Mouse (Mus musculus) neural tube, embryonic 14.5 days (tissue): ENCODE measurements around the gene Grid1. TPM values are rescaled to one million over a fixed set of nuclear protein-coding genes. Genes with fewer than 3 reads are reported as not detected.

ENCODE experiments used
- ATAC-seq: fragments of 200-750 bp; cut with Nextera tagmentation; 2 replicates; pipeline ENCODE4 v1.8.0; 2017; ENCODE audit warnings: low read depth, mild to moderate bottlenecking, moderate TSS enrichment, moderate library complexity
- H3K27ac ChIP-seq: fragments of 300-500 bp; sonication (generic); 2 replicates; pipeline ENCODE4 v1.5.1; 2014; ENCODE audit warnings: low read depth, mild to moderate bottlenecking, control low read depth, low read length, moderate library complexity, mixed read lengths
- H3K27me3 ChIP-seq: fragments of 300-500 bp; sonication (generic); 2 replicates; pipeline ENCODE4 v1.6.1; 2014; ENCODE audit warnings: low read length; ENCODE audit not compliant: control insufficient read depth, insufficient read depth
- H3K36me3 ChIP-seq: fragments of 300-500 bp; sonication (generic); 2 replicates; pipeline ENCODE4 v1.6.1; 2014; ENCODE audit warnings: low read length, mixed read lengths; ENCODE audit not compliant: control insufficient read depth, insufficient read depth
- H3K4me1 ChIP-seq: fragments of 300-500 bp; sonication (generic); 2 replicates; pipeline ENCODE4 v1.6.1; 2014; ENCODE audit warnings: low read length; ENCODE audit not compliant: control insufficient read depth, insufficient read depth
- H3K4me2 ChIP-seq: fragments of 300-500 bp; sonication (generic); 2 replicates; pipeline ENCODE4 v1.6.1; 2014; ENCODE audit warnings: mild to moderate bottlenecking, low read depth, low read length, control low read depth
- H3K4me3 ChIP-seq: fragments of 300-500 bp; sonication (generic); 2 replicates; pipeline ENCODE4 v1.5.1; 2014; ENCODE audit warnings: low read depth, low read length, control low read depth, mixed read lengths
- H3K9ac ChIP-seq: fragments of 300-500 bp; sonication (generic); replicated peaks from 2 replicates; pipeline ENCODE4 v1.6.1; 2014; ENCODE audit warnings: low read depth, mild to moderate bottlenecking, control low read depth, low read length, mixed read lengths
- H3K9me3 ChIP-seq: fragments of 300-500 bp; sonication (generic); 2 replicates; pipeline ENCODE4 v1.6.1; 2016; ENCODE audit warnings: low read length; ENCODE audit not compliant: control insufficient read depth
- WGBS: fragments of 180-500 bp; shearing (Covaris S2); extraction: QIAGEN DNeasy Blood & Tissue Kit; methylation state at CpG from one replicate; pipeline ENCODE4 v1.1.7; 2014; 5-methylcytosine and 5-hydroxymethylcytosine counted together
- polyA plus RNA-seq: library from polyadenylated mRNA; unstranded; fragments of >200 nt; fragmentation: Nextera tagmentation; extraction: Ambion mirVana; gene quantifications from 2 replicates; pipeline ENCODE4 v1.2.1, GENCODE M21; 2014

Grid1 gene
- polyA plus RNA-seq, 1 experiment from 2014 or later: 7.9 TPM

DNA sequence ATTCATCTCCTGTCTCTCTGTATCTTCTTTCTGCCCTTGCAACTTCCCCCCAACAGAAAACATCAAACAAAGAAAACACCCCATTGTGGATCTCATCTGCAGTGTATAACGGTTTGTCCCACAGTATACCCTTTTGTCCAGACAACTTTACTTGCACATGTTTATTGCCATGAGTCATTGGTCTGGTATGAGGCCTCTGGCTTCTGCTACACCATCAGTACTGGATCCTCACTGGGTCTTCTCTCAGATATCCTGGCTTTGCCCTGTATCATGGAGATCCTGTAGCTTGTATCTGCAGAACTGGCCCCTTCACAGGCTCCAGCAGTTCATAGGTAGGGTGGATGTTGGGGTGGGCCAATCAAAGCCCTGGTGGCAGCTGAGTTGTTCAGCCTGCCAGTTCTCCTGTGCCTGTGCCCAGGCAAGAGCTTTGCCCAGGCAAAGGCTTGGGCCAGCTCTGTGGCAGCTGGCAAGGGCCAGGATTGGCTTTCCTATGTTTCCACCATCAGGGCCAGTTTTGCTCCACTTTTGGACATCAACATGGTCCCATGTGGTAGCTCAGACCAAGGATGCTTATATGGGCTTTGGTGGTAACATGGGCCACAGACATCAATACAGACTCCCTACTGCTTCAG lies 26.4 kb upstream of the Grid1 start:
- WGBS: 54% methylated on average over 1 of the region's 1 CpGs
- Histone ChIP-seq H3K27ac (no peak overlapping the region), H3K27me3 (no peaks in the 10 kb centered on the region), H3K9ac (no peak overlapping the region), H3K4me2 (no peak overlapping the region), H3K36me3 (no peaks in the 10 kb centered on the region), H3K9me3 (no peaks in the 10 kb centered on the region), H3K4me1 (no peaks in the 10 kb centered on the region), H3K4me3 (no peak overlapping the region)
- no peak for ATAC-seq

DNA sequence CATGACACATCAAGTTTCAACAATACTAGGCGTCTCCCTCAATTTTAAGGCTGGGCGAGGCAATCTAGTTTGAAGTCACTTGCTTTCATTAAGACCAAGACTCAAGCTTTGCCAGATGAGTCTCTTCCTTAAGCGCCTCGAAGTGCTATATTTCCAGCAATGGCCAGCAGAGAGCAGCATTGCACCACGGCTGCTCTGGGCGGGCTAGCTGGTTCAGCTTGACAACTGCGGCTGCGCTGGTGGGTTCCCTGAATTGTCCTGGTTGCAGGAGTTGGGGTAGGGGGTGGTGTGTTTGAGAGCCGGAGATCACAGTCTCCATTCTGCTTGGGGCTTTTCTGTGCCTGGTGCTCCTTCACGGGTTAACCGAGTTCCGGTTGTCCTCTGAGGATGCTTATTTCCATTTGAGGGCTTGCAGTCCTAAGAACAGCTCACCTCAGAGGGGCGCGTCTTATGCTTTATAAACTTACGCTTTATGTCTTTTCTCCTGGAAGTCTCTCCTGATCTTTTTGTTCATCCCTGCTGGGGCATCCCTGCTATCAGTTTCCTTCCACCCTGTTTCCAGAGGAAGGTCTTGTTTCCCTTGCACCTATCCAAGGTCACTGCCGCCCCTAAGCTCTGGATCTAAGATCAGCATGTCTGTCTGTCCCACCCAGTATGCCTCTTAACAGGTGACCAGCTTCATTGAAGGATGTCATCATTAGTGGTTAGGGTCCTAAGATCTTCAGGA lies 9.0 kb upstream of the Grid1 start:
- Histone ChIP-seq H3K9ac (no peak overlapping the region), H3K4me3 (0 out of 2 replicates have a peak overlapping the region, but pooled peaks have one; percentile 13), H3K4me1 (peaks cover 2% of the 10 kb centered on the region; the same call in 1 of the 2 replicates), H3K36me3 (no peaks in the 10 kb centered on the region), H3K9me3 (no peaks in the 10 kb centered on the region), H3K4me2 (peak overlapping the region; percentile 40), H3K27ac (no peak overlapping the region), H3K27me3 (no peaks in the 10 kb centered on the region)
- peak; percentile 93 for ATAC-seq
- 20% methylated on average over 16 of the region's 16 CpGs for WGBS

DNA sequence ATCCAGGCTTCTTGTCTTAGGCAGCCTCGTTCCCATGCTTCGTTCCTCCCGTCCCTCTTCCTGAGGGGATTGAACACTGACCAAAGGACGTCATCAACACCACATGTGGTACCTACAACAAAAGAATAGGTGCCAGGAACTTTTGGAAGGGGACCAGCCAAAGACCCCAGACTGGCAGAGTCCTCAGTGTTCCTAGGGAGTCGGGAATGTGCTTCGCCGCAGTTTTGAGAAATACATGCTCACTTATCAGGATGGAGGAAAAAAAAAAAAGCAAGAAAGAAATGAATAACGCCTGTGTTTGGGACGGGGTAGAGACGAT lies 8.5 kb upstream of the Grid1 start:
- peaks cover 2% of the 10 kb centered on the region; the same call in 1 of the 2 replicates for H3K4me1 ChIP-seq
- no peak overlapping the region for H3K9ac ChIP-seq
- no peaks in the 10 kb centered on the region for H3K36me3 ChIP-seq
- H3K4me3 ChIP-seq: no peak overlapping the region
- no peak overlapping the region for H3K27ac ChIP-seq
- no peak overlapping the region for H3K4me2 ChIP-seq
- 73% methylated on average over 10 of the region's 10 CpGs for WGBS
- H3K27me3 ChIP-seq: 0 out of 2 replicates have a peak, but pooled peaks cover 4% of the 10 kb centered on the region
- no peaks in the 10 kb centered on the region for H3K9me3 ChIP-seq
- no peak; the same call in 1 of the 2 replicates for ATAC-seq

DNA sequence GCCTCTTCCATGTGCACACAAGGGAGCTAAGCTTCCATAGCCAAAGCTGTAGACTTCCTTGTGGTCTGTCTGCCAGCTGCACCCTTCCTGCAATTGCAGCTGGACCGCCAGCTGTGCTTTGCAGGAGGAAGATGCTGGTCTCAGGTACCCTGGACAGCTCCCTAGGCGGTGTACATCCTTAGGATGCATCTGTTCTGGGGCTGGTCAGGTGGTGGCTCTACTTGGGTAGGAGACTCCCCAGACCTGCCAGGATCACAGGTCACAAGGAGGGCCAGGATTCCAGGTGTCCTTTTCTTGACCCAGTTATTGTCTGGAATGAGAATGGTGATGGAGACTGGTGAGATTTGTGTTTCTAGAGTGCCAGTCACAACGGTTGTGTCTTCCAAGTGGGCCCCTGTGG lies 3.6 kb upstream of the Grid1 start:
- no peak for ATAC-seq
- Histone ChIP-seq H3K9me3 (no peaks in the 10 kb centered on the region), H3K4me2 (no peak overlapping the region), H3K9ac (no peak overlapping the region), H3K4me1 (no peaks in the 10 kb centered on the region; the same call in 1 of the 2 replicates), H3K36me3 (no peaks in the 10 kb centered on the region), H3K4me3 (no peak overlapping the region), H3K27me3 (peaks cover 25% of the 10 kb centered on the region), H3K27ac (no peak overlapping the region)
- 48% methylated on average over 3 of the region's 3 CpGs for WGBS

DNA sequence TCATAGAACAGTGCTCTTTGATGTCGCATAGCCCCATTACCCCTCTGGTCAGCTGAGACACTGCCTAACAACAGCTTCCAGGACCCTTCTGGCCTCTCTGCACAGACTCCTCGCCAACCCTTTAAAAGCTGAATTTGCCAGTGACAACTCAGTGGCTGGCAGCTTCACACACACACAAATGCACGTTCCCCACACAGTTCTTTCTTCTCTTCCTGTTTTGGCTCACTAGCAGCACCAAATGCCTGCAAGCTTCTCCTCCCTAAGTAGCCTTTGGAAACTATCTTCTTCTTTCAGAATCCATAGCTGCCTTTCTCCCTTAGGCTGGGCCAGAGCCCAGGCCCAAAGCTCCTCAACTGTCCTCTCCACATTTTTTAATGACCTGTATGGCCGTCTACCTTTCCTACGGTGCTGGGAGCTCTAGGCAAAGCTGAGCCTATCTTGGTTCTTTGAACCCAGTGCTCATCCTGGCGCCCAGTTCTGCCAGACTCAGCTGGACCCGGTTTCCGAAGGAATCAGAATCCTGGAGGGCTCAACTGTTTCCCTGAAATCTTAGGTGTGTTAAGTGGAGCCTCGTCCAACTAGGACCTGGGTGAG lies 1.4 kb upstream of the Grid1 start:
- no peak for ATAC-seq
- H3K36me3 ChIP-seq: no peaks in the 10 kb centered on the region
- peaks cover 26% of the 10 kb centered on the region for H3K27me3 ChIP-seq
- peak overlapping the region; percentile 83 for H3K9ac ChIP-seq
- H3K4me1 ChIP-seq: peaks cover 16% of the 10 kb centered on the region
- H3K4me3 ChIP-seq: peak overlapping the region; percentile 78
- peak overlapping the region; percentile 79 for H3K4me2 ChIP-seq
- 5% methylated on average over 9 of the region's 9 CpGs for WGBS
- H3K27ac ChIP-seq: no peak overlapping the region
- H3K9me3 ChIP-seq: no peaks in the 10 kb centered on the region

DNA sequence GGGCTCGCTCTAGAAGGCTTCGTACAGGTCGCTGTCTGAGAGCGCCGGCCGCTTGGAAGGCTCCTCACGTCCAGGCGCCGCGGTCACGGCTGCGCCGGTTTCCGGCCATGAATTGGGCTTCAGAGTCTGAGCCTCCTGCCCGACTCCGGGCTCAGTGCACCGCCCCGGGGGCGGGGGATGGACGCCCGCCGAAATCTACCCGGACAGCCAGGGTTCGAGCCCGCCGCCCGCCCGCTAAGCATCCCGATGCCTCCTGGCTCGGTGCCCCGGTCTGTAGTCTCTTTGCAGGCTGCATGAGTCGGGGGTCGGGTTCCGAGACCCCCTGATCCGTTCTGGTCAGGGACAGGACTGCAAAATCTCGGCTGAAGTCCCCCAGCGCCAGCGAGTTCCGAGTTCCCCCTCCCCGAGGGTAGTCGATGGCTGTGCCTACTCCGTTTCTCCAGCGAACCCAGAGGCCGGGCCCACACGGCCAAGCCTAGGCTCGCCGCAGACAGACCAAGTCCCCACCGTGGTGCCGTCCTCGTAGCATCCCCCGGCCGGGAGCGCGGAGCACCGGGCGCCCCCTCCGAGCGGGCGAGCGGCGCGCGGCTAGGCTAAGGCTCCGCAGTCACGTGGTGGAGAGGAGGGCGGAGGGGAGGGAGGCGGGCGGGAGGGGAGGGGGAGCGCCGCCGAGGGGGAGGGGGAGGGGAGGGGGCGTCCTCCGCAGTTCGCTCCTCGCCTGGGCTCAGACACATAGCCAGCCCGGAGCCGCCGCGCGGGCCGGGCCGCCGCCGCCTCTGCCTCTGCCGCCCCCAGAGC lies 588 bp upstream of the Grid1 start:
- Histone ChIP-seq H3K9ac (peak overlapping the region; percentile 83), H3K4me2 (peak overlapping the region; percentile 79), H3K27me3 (peaks cover 26% of the 10 kb centered on the region), H3K4me3 (peak overlapping the region; percentile 78), H3K36me3 (no peaks in the 10 kb centered on the region), H3K9me3 (no peaks in the 10 kb centered on the region), H3K4me1 (peaks cover 19% of the 10 kb centered on the region), H3K27ac (peak overlapping the region; percentile 83)
- peak; percentile 86 for ATAC-seq
- under 1% methylated on average over 63 of the region's 85 CpGs for WGBS

DNA sequence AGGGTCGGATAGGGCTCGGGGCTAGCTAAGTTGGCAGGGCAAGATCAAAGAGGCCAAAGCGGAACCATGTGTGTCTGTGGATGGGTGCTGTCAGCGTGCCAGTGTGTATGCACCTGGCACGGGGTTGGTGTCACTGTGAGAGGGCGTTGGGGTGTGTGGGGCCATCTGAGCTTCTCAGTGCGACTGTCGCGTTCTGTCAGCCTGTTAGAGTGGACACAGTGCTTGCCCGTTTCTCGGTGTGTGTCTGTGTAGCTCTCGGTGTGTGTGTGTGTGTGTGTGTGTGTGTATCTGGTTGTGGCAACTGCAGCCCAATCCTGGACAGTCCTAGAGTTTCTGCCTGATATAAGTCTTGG lies 721 bp downstream of the Grid1 start:
- H3K4me1 ChIP-seq: peaks cover 19% of the 10 kb centered on the region
- WGBS: under 1% methylated on average over 12 of the region's 12 CpGs
- ATAC-seq: no peak

DNA sequence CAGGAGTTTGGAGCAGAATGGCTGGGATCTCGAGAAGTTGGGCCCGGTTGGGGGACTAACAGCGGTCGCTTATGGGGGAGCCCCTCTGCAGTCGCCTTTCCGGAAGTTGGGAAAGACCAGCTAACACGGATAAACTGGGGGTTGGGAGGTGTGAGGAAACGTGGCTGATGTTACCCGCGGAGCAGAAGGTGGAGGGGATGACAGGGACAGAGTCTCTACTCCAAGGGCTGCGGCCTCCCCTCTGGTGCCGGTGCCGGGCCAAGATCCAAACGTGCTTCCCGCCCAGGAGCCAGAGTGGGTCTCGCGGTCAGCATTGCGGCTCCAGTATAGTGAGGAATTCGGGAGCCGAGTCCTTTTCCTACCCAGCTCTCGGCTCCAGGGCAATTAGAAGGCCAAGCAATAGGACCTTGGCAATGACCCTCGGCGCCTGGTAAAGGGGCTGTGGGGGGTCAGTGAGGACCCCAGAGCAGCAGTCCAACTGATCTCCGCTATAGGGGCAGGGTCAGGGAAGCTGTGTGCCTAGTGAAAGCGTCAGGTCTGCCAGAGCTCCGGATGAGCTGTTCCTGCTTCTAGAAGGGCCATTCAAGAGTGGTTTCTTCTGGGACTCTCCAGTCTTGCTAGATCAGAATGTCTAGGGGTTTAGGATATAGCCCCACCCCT lies 1.4 kb downstream of the Grid1 start:
- Histone ChIP-seq H3K9me3 (no peaks in the 10 kb centered on the region), H3K27ac (no peak overlapping the region), H3K4me1 (peaks cover 22% of the 10 kb centered on the region), H3K9ac (peak overlapping the region; percentile 83), H3K36me3 (no peaks in the 10 kb centered on the region), H3K4me2 (peak overlapping the region; percentile 79), H3K27me3 (peaks cover 24% of the 10 kb centered on the region), H3K4me3 (peak overlapping the region; percentile 78)
- no peak for ATAC-seq
- 1% methylated on average over 26 of the region's 26 CpGs for WGBS

More for the DNA sequence above, 721 bp downstream of the Grid1 start:
- H3K27ac ChIP-seq: no peak overlapping the region
- H3K27me3 ChIP-seq: peaks cover 26% of the 10 kb centered on the region
- no peaks in the 10 kb centered on the region for H3K36me3 ChIP-seq
- H3K9ac ChIP-seq: peak overlapping the region; percentile 83
- H3K9me3 ChIP-seq: no peaks in the 10 kb centered on the region
- peak overlapping the region; percentile 78 for H3K4me3 ChIP-seq
- peak overlapping the region; percentile 79 for H3K4me2 ChIP-seq
